Mouse (Mus musculus) stomach, postnatal 0 days (tissue): ENCODE measurements around the gene Dhrs9.
"Not testable (repeated sequence)": the region's sequence is repeated elsewhere in the genome, so short reads cannot be mapped to it uniquely, and the experiment has no call there.

Experiments used
- CTCF ChIP-seq: IDR thresholded peaks from 2 replicates; pipeline ENCODE4 v1.5.1; 2016; ENCODE audit warnings: antibody characterized with exemption, low read depth, mild to moderate bottlenecking, moderate library complexity
- EP300 ChIP-seq: optimal IDR thresholded peaks from 2 replicates; pipeline ENCODE3; 2016; ENCODE audit warnings: antibody characterized with exemption

DNA sequence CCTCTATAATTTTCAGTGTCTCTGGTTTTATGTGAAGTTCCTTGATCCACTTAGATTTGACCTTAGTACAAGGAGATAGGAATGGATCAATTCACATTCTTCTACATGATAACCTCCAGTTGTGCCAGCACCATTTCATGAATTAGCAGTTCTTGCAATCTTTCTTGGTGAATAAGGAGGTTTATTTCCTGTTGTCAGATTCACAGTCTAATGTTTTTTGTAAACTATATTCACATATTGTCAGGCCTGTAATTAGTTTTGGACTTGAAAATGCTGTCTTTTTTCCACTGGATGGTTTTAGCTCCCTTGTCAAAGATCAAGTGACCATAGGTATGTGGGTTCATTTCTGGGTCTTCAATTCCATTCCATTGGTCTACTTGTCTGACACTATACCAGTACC is 24.8 kb upstream of the Dhrs9 start:
- TF ChIP-seq CTCF, EP300: not testable (repeated sequence)
